Mouse (Mus musculus) heart, postnatal 0 days (tissue): ENCODE results near the gene Nfya. TPM values are rescaled to one million over a fixed set of nuclear protein-coding genes. Genes with fewer than 3 reads are reported as not detected.

ENCODE experiments used
- ATAC-seq: fragments of 200-750 bp; cut with Nextera tagmentation; 2 replicates; pipeline ENCODE4 v1.8.0; 2017; ENCODE audit warnings: low read depth, moderate number of reproducible peaks, moderate library complexity; ENCODE audit not compliant: insufficient read depth
- DNase-seq: peaks from one replicate; pipeline ENCODE4 v3.0.0-alpha.2; 2016; ENCODE audit warnings: low spot score
- H3K27ac ChIP-seq: fragments of 300-500 bp; sonication (generic); 2 replicates; pipeline ENCODE4 v1.5.1; 2014; ENCODE audit warnings: low read depth, mild to moderate bottlenecking
- H3K27me3 ChIP-seq: fragments of 300-500 bp; sonication (generic); 2 replicates; pipeline ENCODE4 v1.6.1; 2014; ENCODE audit warnings: low read length, mixed read lengths; ENCODE audit not compliant: control insufficient read depth, insufficient read depth
- H3K36me3 ChIP-seq: fragments of 300-500 bp; sonication (generic); replicated peaks from 2 replicates; pipeline ENCODE4 v1.6.1; 2014; ENCODE audit warnings: low read length, mixed read lengths; ENCODE audit not compliant: control insufficient read depth, insufficient read depth
- H3K4me1 ChIP-seq: fragments of 300-500 bp; sonication (generic); 2 replicates; pipeline ENCODE4 v1.6.1; 2014; ENCODE audit warnings: antibody characterized with exemption; ENCODE audit not compliant: control insufficient read depth, insufficient read depth
- H3K4me2 ChIP-seq: fragments of 300-500 bp; sonication (generic); 2 replicates; pipeline ENCODE4 v1.6.1; 2014; ENCODE audit warnings: low read depth, mild to moderate bottlenecking, low read length, moderate library complexity
- H3K4me3 ChIP-seq: fragments of 300-500 bp; sonication (generic); 2 replicates; pipeline ENCODE4 v1.5.1; 2014; ENCODE audit warnings: low read depth, low read length
- H3K9ac ChIP-seq: fragments of 300-500 bp; sonication (generic); replicated peaks from 2 replicates; pipeline ENCODE4 v1.6.1; 2014; ENCODE audit warnings: low read depth, low read length, mixed read lengths
- H3K9me3 ChIP-seq: fragments of 300-500 bp; sonication (generic); replicated peaks from 2 replicates; pipeline ENCODE4 v1.6.1; 2016; ENCODE audit warnings: low read length; ENCODE audit not compliant: control insufficient read depth
- CTCF ChIP-seq: IDR thresholded peaks from 2 replicates; pipeline ENCODE4 v1.5.1; 2016; ENCODE audit warnings: antibody characterized with exemption, control low read depth, low read depth
- EP300 ChIP-seq: IDR thresholded peaks from 2 replicates; pipeline ENCODE4 v1.6.1; 2016; ENCODE audit warnings: antibody characterized with exemption, low read depth
- WGBS: fragments of 180-500 bp; shearing (Covaris S2); extraction: QIAGEN DNeasy Blood & Tissue Kit; methylation state at CpG from one replicate; pipeline ENCODE4 v1.1.7; 2014; 5-methylcytosine and 5-hydroxymethylcytosine counted together
- polyA plus RNA-seq: library from polyadenylated mRNA; unstranded; fragments of >200 nt; fragmentation: Nextera tagmentation; extraction: Ambion mirVana; gene quantifications from 2 replicates; pipeline ENCODE4 v1.2.1, GENCODE M21; 2015
- total RNA-seq: library from RNA; depleted of rRNA; stranded (reverse); fragments of >200 nt; gene quantifications from 2 replicates; pipeline ENCODE4 v1.2.3, GENCODE M21; 2014; ENCODE audit warnings: low replicate concordance

Nfya gene
- total and polyA plus RNA-seq, 2 experiments from 2014 or later: 4.7 to 27.4 TPM

DNA sequence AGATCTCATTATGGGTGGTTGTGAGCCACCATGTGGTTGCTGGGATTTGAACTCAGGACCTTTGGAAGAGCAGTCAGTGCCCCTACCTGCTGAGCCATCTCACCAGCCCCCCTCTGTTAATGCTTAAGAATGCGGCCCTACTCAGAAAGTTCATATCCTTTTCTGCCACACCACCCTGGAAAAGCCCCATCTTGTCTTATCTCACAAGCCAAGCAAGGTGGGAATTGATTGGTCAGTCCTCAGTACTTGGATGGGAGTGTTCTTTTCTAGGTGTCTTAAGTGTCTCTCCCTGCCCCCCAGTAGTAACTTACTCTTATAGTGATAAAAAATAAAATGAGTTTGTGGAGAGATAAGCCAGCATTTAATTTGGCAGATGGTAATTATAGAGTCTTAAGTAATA is 5.0 kb downstream of the Nfya start:
- DNase-seq (no peak), ATAC-seq (no peak)
- H3K36me3 ChIP-seq: peaks cover 7% of the 10 kb centered on the region
- peaks cover 30% of the 10 kb centered on the region for H3K4me1 ChIP-seq
- no peak overlapping the region for H3K4me3 ChIP-seq
- no peaks in the 10 kb centered on the region for H3K9me3 ChIP-seq
- H3K27me3 ChIP-seq: no peaks in the 10 kb centered on the region
- no peak overlapping the region for H3K4me2 ChIP-seq
- TF ChIP-seq CTCF (no peak), EP300 (no peak)
- 69% methylated on average over 1 of the region's 1 CpGs for WGBS
- no peak overlapping the region for H3K27ac ChIP-seq
- no peak overlapping the region for H3K9ac ChIP-seq

DNA sequence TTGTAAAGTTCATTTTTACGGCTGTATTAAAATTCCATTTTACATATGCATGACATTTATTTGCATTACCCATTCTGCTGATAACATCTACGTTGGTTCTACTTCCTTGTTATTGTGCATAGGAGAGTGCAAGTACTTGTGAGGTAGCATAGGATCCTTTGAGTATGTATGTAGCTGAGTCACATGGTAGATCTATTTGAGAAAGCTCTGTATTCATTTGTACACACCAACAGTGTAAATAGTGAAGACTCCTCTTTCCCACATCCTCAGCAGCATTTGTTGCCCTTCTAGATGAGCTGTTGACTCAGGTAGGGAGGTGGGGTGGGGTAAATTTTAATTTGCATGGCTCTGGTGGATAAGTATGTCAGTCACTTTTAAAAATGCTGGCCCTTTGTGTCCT is 5.9 kb downstream of the Nfya start:
- Histone ChIP-seq H3K4me3 (no peak overlapping the region), H3K9ac (no peak overlapping the region), H3K36me3 (peaks cover 16% of the 10 kb centered on the region), H3K27me3 (no peaks in the 10 kb centered on the region), H3K4me1 (peaks cover 30% of the 10 kb centered on the region), H3K27ac (no peak overlapping the region), H3K4me2 (no peak overlapping the region), H3K9me3 (no peaks in the 10 kb centered on the region)
- ATAC-seq: no peak
- TF ChIP-seq EP300 (no peak), CTCF (no peak)
- DNase-seq: no peak
- 87% methylated on average over 2 of the region's 2 CpGs for WGBS

GRCm38 (mm10) chr17:48402751-48403150 is 7.0 kb downstream of the Nfya start:
- H3K27me3 ChIP-seq: no peaks in the 10 kb centered on the region
- no peak overlapping the region for H3K4me3 ChIP-seq
- H3K4me2 ChIP-seq: no peak overlapping the region
- no peak overlapping the region for H3K27ac ChIP-seq
- DNase-seq (no peak), ATAC-seq (no peak)
- TF ChIP-seq CTCF: no peak
- H3K9ac ChIP-seq: no peak overlapping the region
- H3K9me3 ChIP-seq: no peaks in the 10 kb centered on the region
- H3K4me1 ChIP-seq: peaks cover 23% of the 10 kb centered on the region
- WGBS: 92% methylated on average over 3 of the region's 3 CpGs
- peaks cover 27% of the 10 kb centered on the region for H3K36me3 ChIP-seq

DNA sequence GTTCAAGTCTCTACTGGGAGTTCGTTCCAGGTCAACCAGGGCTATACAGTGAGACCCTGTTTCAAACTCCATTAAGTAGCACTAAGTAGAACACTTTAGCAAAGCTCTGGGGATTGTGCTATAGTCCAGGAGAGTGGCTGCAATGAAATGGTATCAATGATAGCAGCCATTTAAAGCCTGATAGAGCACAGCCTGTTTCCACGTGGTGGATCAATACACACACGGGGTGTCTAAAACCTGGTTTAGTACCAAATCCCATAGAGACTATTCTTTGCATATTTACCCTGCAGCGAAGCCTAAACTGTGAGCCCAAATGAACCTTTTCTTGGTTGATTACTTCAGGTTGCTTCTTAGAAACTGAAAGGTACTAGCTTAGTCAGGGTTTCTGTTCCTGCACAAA is 8.0 kb downstream of the Nfya start:
- 85% methylated on average over 4 of the region's 4 CpGs for WGBS
- Histone ChIP-seq H3K36me3 (peaks cover 37% of the 10 kb centered on the region), H3K4me2 (no peak overlapping the region), H3K27ac (no peak overlapping the region), H3K27me3 (no peaks in the 10 kb centered on the region), H3K4me1 (peaks cover 13% of the 10 kb centered on the region; the same call in 1 of the 2 replicates), H3K9ac (no peak overlapping the region), H3K4me3 (no peak overlapping the region), H3K9me3 (no peaks in the 10 kb centered on the region)
- TF ChIP-seq EP300 (no peak), CTCF (no peak)
- DNase-seq (no peak), ATAC-seq (no peak)

DNA sequence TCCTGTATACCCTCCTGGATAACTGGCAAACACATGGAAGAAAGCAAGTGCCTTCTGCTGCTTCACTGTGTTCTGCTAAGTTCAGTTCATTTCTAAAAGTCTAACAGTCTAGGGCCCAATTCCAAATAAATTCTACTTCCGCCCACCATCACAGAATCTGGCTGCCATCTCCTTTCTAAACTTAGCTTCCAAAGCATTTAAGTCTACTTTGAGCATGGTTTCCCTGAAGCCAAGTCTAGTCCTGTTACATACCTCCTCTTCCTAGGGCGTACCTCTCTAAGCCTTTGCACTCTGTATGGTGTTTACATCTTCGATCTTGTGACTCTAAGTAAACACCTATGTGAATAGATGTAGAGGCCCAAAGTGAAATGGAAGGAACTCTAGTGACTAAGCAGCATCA is 17.1 kb downstream of the Nfya start:
- TF ChIP-seq CTCF: no peak
- TF ChIP-seq EP300: no peak
- Histone ChIP-seq H3K9me3 (no peaks in the 10 kb centered on the region), H3K4me1 (no peaks in the 10 kb centered on the region), H3K27me3 (no peaks in the 10 kb centered on the region), H3K27ac (no peak overlapping the region), H3K4me2 (no peak overlapping the region), H3K4me3 (no peak overlapping the region), H3K36me3 (peaks cover 98% of the 10 kb centered on the region), H3K9ac (no peak overlapping the region)
- no peak for DNase-seq
- ATAC-seq: no peak
- 95% methylated on average over 3 of the region's 3 CpGs for WGBS

DNA sequence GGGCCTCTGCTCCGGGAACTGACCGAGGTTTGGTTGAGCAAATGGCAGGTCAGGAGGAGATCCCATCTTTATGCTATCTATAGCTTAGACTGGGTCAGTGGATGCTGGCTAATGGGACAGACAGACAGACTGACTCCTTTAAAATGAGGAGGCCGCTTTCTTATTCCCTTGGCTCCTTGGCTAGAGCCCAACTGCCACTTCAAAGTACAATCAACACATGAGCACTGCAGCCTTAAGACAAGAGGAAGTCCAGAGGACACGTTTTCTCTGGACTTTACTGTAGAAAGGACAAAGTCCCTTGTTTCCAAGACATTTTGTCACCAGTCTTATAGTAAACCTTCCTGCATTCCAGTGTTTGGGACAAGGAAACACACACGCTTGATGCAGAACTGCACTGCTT is 18.3 kb downstream of the Nfya start:
- no peak for TF ChIP-seq CTCF
- no peak for TF ChIP-seq EP300
- H3K4me2 ChIP-seq: no peak overlapping the region
- no peaks in the 10 kb centered on the region for H3K4me1 ChIP-seq
- 72% methylated on average over 5 of the region's 5 CpGs for WGBS
- H3K4me3 ChIP-seq: no peak overlapping the region
- DNase-seq (no peak), ATAC-seq (no peak)
- no peak overlapping the region for H3K9ac ChIP-seq
- H3K36me3 ChIP-seq: peaks cover 94% of the 10 kb centered on the region
- H3K27me3 ChIP-seq: no peaks in the 10 kb centered on the region
- no peaks in the 10 kb centered on the region for H3K9me3 ChIP-seq
- H3K27ac ChIP-seq: no peak overlapping the region
